8 mouse cellular contexts compared by ENCODE assay signal in the genomic region with DNA sequence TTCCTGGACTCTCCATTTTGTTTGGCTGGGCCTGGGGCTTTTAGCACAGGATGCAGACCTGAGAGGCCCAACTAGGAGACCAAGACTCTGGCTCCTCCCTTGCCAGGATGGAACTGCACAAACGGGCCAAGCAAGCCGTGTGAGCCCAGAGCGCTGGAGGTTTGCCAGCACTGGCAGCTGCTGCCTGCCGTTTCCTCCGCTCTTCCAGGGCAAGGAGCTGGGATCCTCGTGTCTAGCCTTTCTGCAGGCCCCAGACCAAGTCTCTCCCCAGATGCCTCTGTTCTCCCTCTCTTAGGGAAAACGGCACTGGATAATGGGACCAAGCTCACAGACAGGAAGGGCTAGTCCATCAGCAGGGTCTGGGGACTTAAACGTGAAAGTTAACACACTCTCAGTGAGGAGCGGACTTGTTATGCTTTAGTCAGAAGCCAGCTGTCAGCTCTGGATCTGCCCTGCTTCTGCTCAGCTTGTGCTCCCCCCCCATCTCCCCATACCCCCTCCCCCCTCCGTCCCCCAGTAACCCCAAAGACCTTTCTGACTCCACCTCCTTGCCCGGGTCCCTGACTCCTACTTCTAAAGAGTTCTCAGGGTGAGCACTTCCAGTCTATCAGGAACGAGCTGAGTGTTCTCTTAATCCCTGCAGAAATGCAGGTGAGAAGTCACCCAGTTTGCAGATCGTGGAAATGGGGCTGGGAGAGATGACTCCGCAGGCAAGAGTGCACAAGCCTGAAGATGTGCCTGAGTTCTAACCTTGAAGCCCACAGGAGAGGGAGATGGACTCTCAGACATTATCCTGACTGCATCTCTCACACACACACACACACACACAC. TPM values are rescaled to one million over a fixed set of nuclear protein-coding genes. Genes with fewer than 3 reads are reported as not detected.
DNase-seq lines count a peak whose midpoint lies in the region; ATAC-seq and TF ChIP-seq lines count a peak whose summit lies in the region.
"Had no signal": no experiment of that assay in that cellular context is flagged by ENCODE, and none has a peak within 500 bp of the region (broad histone marks: within the 10 kb centered on the region; RNA-seq: fewer than 3 reads in every experiment).

No protein-coding gene starts in this region.

- H3K4me1 ChIP-seq in stomach, postnatal 0 days (replicated peaks; ENCODE audit: control insufficient read depth, insufficient read depth): peaks cover 13% of the 10 kb centered on the region

- no peaks in the 10 kb centered on the region for H3K36me3 ChIP-seq in stomach, postnatal 0 days (ENCODE audit: control insufficient read depth, insufficient read depth, low read length)

- TF ChIP-seq CTCF in stomach, postnatal 0 days (IDR thresholded peaks at IDR 0.05; ENCODE audit: low read depth): no peak

- H3K4me3 ChIP-seq in stomach, postnatal 0 days (ENCODE audit: low read depth, low read length): no peak overlapping the region

- peak overlapping the region; percentile 47 for H3K9ac ChIP-seq in stomach, postnatal 0 days (ENCODE audit: low read length)
- H3K9ac ChIP-seq: liver, embryonic 14.5 days had no signal

- H3K9me3 ChIP-seq in stomach, postnatal 0 days (ENCODE audit: control insufficient read depth, low read length): no peaks in the 10 kb centered on the region

- peak; percentile 42 for ATAC-seq in megakaryocyte progenitor cell, adult 5-6 weeks (replicated peaks; ENCODE audit: poor library complexity)
- peak; percentile 86 for ATAC-seq in stomach, postnatal 0 days (ENCODE audit: low FRiP score, low TSS enrichment)

- peak; percentile 40 for TF ChIP-seq EP300 in stomach, postnatal 0 days (optimal IDR thresholded peaks at IDR 0.05)

- H3K27me3 ChIP-seq in stomach, postnatal 0 days (ENCODE audit: control insufficient read depth, insufficient read depth, low read length): no peaks in the 10 kb centered on the region

- DNase-seq in adrenal gland, adult 18-20 months (ENCODE audit: low spot score in 2 of 2): peak; percentile 58 to 73
- DNase-seq in cerebellum, postnatal 25 days: peak; percentile 91 to 94
- peak; percentile 85 for DNase-seq in gastrocnemius, postnatal 25 days
- peak; percentile 78 for DNase-seq in induced T-regulatory cell, adult 2 months (ENCODE audit: low read depth)
- DNase-seq in left cerebral cortex, adult 8-10 months (ENCODE audit: low spot score in 2 of 2): peak; percentile 37 to 74
- peak; percentile 91 for DNase-seq in stomach, postnatal 0 days (ENCODE audit: low spot score)

- 8% methylated on average over 14 of the region's 14 CpGs for WGBS in stomach, postnatal 0 days

- H3K27ac ChIP-seq in stomach, postnatal 0 days (replicated peaks): peak overlapping the region; percentile 94
- H3K27ac ChIP-seq: liver, embryonic 14.5 days had no signal

- peak overlapping the region; percentile 20; the same call in 1 of the 2 replicates for H3K4me2 ChIP-seq in stomach, postnatal 0 days (replicated peaks; ENCODE audit: low read depth)

RNA-seq across cellular contexts. Expression of a gene that starts 45.0 kb away (rescaled TPM):
- total RNA-seq in adrenal gland, adult 18-20 months (2021): 10 to 100 TPM; 52.1 to 54.2 TPM
- 10 to 100 TPM; 51.9 to 56.2 TPM for total RNA-seq in gastrocnemius, postnatal 25 days (2021)
- total RNA-seq in left cerebral cortex, adult 8-10 months (2022): 100 to 1,000 TPM; 112 to 137 (median 119) TPM
- 48.2 and 52.8 TPM in 2 replicates for total RNA-seq in megakaryocyte progenitor cell, adult 5-6 weeks (2015)
- 77.8 and 78.5 TPM in 2 replicates for total RNA-seq in megakaryocyte progenitor cell, adult 5-6 weeks (2017)
- polyA plus RNA-seq in stomach, postnatal 0 days (2015; fragmentation: Nextera tagmentation; extraction: Ambion mirVana): 11.6 and 12.1 TPM in 2 replicates
